Mouse (Mus musculus): Measurements from ENCODE around the gene Zbtb25. TPM values are rescaled to one million over a fixed set of nuclear protein-coding genes. Genes with fewer than 3 reads are reported as not detected.

Zbtb25 gene
- polyA plus RNA-seq, 1 experiment from 2014 or later = 8.3 TPM

DNA sequence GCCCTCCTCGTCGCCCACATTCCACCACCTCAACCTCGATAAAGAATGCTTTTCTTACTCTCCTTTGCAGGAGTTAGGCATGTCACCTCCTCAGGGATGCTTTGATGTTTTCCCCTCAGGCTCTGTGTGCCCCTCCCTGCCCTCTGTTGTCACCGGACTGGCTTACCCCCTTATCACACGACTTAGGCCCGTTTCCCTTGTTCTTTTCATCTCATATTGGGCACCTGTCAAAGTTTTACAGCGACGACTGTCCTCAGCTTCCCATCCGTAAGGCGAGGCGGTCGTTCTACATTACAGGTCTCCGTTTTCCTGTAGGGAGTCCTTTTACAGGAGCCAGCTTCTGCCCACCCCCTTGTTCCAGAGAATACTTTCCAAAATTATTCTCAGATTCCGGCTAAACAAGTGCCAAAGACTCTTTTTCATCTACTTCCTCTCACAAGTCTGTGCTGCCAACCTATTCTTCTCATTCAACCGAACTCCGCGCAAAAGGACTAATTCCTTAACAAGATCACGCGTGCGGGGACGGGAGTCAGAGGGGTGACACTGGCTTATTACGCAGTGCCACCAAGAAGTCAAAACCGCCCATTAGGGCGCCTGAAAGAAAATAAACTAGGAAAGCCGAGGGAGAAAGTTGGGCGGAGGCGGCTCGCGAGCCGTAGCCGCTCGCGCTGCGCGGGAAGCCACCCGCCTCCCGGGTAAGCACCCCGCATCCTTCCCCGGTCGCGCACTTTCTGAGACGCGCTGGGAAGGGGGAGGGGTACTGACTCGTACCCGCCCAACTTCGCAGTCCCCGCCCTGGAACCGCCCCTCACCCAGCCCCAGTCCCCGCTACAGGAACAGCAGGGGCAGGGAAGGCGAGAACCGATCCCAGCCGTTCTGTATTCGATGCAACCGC lies 33.8 kb upstream of the Zbtb25 start:
- ATAC-seq (ENCODE audit: low read depth) = peak; percentile 86
- peak; percentile 34 for DNase-seq
- 1% methylated on average over 54 of the region's 54 CpGs for WGBS (ENCODE audit: insufficient replicate concordance)
- H3K4me3 ChIP-seq (replicated peaks) = peak overlapping the region; percentile 75
- H3K36me3 ChIP-seq = no peaks in the 10 kb centered on the region
- peaks cover 40% of the 10 kb centered on the region for H3K27me3 ChIP-seq
- H3K4me1 ChIP-seq (replicated peaks) = peaks cover 37% of the 10 kb centered on the region
- H3K27ac ChIP-seq = peak overlapping the region; percentile 84
- no peaks in the 10 kb centered on the region for H3K9me3 ChIP-seq (replicated peaks)
- peak overlapping the region; percentile 93 for H3K4me2 ChIP-seq
- H3K9ac ChIP-seq = peak overlapping the region; percentile 77

DNA sequence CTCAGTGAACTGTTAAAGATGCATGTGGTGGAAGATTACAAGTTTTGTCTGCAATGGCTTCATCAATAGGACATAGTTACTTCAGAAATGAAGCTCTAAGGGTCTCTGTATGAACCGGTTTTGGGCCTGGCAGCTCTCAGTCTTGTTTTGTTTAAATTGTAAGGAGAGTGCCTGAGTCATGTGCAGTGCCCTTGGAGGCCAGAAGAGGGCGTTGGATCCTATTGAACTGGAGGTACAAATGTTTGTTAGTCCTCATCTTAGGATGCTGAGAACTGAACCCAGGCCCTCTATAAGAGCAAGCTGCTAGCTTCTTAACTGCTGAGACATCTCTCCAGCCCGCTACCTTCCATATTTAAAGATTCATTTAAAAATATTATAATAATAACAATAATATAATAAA lies 32.3 kb upstream of the Zbtb25 start:
- WGBS (ENCODE audit: insufficient replicate concordance) = 57% methylated on average over 3 of the region's 3 CpGs
- no peak for ATAC-seq (ENCODE audit: low read depth)

DNA sequence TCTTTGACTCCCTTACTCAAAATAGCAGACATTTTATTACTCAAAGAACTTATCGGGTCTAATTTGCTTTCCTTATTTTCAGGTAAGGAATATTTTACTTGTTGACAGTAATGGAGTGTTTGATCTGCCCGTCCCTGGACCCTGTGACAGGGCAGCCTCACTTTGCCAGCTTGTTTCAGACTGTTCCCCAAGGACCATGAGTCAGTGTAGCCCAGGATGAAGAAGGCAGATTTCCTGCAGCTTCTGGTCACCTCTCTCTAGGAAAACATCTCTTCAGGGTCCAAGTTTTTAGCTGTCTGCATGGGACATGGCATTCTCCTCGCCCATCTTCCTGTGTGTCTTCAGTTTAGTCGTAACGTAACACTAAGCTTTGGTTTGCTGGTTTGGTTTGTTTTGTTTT lies 27.9 kb upstream of the Zbtb25 start:
- H3K27me3 ChIP-seq = no peaks in the 10 kb centered on the region
- H3K4me2 ChIP-seq = no peak overlapping the region
- H3K9me3 ChIP-seq (replicated peaks) = no peaks in the 10 kb centered on the region
- WGBS (ENCODE audit: insufficient replicate concordance) = 80% methylated on average over 5 of the region's 5 CpGs
- H3K4me1 ChIP-seq (replicated peaks) = peaks cover 16% of the 10 kb centered on the region
- DNase-seq (no peak), ATAC-seq (ENCODE audit: low read depth) (no peak)
- no peak overlapping the region for H3K9ac ChIP-seq
- no peaks in the 10 kb centered on the region for H3K36me3 ChIP-seq
- no peak overlapping the region for H3K27ac ChIP-seq
- no peak overlapping the region for H3K4me3 ChIP-seq (replicated peaks)

More for the DNA sequence above, 32.3 kb upstream of the Zbtb25 start:
- Histone ChIP-seq H3K27me3 (peaks cover 27% of the 10 kb centered on the region), H3K36me3 (no peaks in the 10 kb centered on the region), H3K4me3 (replicated peaks) (no peak overlapping the region), H3K4me1 (replicated peaks) (peaks cover 37% of the 10 kb centered on the region), H3K27ac (no peak overlapping the region), H3K4me2 (no peak overlapping the region), H3K9ac (no peak overlapping the region), H3K9me3 (replicated peaks) (no peaks in the 10 kb centered on the region)
- DNase-seq = no peak

DNA sequence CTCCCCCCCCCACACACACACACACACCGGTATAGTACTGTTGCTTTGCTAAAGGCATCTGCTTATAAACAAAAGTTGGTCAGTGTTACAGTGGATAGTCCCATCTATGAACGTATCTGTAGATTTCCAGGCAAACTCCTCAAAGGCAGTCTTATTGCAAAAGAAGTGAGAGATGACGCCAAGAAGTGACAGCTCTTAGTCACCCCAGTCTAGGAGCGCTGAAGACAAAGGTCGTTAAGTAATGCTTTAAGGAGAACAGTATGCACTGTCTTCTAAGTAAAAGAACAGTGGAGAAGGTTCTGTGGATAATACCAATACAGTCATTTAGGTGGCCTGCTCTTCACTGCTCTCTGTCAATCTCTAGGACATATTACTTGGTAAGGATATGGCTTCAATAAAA lies 23.6 kb upstream of the Zbtb25 start:
- Histone ChIP-seq H3K9ac (no peak overlapping the region), H3K36me3 (peaks cover 22% of the 10 kb centered on the region), H3K9me3 (replicated peaks) (no peaks in the 10 kb centered on the region), H3K27ac (no peak overlapping the region), H3K4me2 (no peak overlapping the region), H3K4me3 (replicated peaks) (no peak overlapping the region), H3K4me1 (replicated peaks) (peaks cover 42% of the 10 kb centered on the region), H3K27me3 (no peaks in the 10 kb centered on the region)
- ATAC-seq (ENCODE audit: low read depth) (no peak), DNase-seq (no peak)
- WGBS (ENCODE audit: insufficient replicate concordance) = 68% methylated on average over 5 of the region's 5 CpGs

DNA sequence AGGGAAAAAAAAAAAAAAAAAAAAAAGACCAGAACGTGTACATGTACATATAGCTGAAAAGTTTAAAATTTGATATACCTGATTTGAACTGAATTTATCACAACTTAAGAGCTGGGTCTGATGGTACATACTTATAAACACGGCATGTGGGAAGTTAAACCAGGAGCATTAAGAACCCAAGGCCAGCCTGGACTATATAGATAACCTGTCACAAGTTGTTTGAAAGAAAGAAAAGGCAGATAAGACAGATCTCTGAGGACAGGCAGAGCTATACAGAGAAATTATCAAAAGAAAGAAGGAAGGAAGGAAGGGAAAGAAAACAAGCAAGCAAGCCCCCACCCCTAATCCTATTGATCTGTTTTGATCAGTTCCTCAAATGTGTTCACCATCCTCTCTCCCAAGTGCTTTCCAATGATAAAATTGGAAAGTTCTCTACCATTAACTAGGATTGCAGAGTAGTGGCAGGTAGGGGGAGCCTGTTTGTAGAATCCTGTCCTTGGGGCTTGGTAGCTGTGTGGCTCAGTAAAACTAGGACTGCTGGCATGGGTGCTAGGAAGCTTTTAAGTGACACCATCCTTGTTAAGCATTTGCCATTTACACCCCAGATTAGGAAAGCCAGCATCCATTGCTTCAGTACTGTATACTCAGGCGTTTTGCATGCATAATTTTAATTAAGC lies 22.3 kb upstream of the Zbtb25 start:
- Histone ChIP-seq H3K36me3 (peaks cover 27% of the 10 kb centered on the region), H3K27me3 (no peaks in the 10 kb centered on the region), H3K4me1 (replicated peaks) (peaks cover 42% of the 10 kb centered on the region), H3K9me3 (replicated peaks) (no peaks in the 10 kb centered on the region), H3K27ac (peak overlapping the region; percentile 34), H3K4me2 (0 out of 2 replicates have a peak overlapping the region, but pooled peaks have one; percentile 8), H3K9ac (no peak overlapping the region), H3K4me3 (replicated peaks) (no peak overlapping the region)
- DNase-seq (no peak), ATAC-seq (ENCODE audit: low read depth) (peak; percentile 93)
- 31% methylated on average over 3 of the region's 3 CpGs for WGBS (ENCODE audit: insufficient replicate concordance)

DNA sequence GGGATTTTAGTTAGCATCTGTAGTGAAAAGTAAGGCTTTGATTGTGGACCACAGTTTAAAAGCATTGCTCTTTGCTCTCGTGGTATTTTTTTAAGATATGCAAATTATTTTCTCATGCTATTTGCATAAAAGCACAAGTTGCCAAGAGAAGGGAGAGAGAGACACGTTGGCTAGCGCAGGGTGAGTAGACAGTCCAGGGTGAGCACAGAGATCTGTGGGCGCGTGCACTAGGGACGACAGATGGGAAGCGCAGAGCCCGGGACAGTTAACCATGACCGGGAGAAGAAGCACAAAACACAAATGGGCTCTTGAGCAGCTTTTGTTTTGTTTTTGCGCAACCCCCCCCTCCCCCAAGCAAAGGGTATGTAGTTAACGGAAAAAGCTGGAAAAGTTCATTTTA lies 19.4 kb upstream of the Zbtb25 start:
- peaks cover 49% of the 10 kb centered on the region for H3K36me3 ChIP-seq
- H3K9ac ChIP-seq = no peak overlapping the region
- ATAC-seq (ENCODE audit: low read depth) (no peak), DNase-seq (no peak)
- no peak overlapping the region for H3K4me2 ChIP-seq
- H3K27ac ChIP-seq = no peak overlapping the region
- H3K4me1 ChIP-seq (replicated peaks) = peaks cover 42% of the 10 kb centered on the region
- H3K4me3 ChIP-seq (replicated peaks) = no peak overlapping the region
- H3K9me3 ChIP-seq (replicated peaks) = no peaks in the 10 kb centered on the region
- H3K27me3 ChIP-seq = no peaks in the 10 kb centered on the region
- 78% methylated on average over 11 of the region's 11 CpGs for WGBS (ENCODE audit: insufficient replicate concordance)

DNA sequence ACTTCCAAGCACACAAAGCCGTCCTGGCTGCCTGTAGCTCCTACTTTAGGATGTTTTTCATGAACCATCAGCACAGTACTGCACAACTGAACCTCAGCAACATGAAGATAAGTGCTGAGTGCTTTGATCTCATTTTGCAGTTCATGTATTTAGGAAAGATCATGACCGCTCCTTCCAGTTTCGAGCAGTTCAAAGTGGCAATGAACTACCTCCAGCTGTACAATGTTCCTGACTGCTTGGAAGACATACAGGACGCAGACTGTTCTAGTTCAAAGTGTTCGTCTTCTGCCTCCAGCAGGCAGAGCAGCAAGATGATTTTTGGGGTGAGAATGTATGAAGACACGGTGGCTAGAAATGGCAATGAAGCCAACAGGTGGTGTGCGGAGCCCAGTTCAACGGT lies 15.9 kb upstream of the Zbtb25 start:
- Histone ChIP-seq H3K9me3 (replicated peaks) (no peaks in the 10 kb centered on the region), H3K4me2 (no peak overlapping the region), H3K36me3 (peaks cover 44% of the 10 kb centered on the region), H3K4me1 (replicated peaks) (peaks cover 19% of the 10 kb centered on the region), H3K27ac (no peak overlapping the region), H3K4me3 (replicated peaks) (no peak overlapping the region), H3K27me3 (no peaks in the 10 kb centered on the region), H3K9ac (no peak overlapping the region)
- DNase-seq (no peak), ATAC-seq (ENCODE audit: low read depth) (no peak)
- 90% methylated on average over 8 of the region's 8 CpGs for WGBS (ENCODE audit: insufficient replicate concordance)

DNA sequence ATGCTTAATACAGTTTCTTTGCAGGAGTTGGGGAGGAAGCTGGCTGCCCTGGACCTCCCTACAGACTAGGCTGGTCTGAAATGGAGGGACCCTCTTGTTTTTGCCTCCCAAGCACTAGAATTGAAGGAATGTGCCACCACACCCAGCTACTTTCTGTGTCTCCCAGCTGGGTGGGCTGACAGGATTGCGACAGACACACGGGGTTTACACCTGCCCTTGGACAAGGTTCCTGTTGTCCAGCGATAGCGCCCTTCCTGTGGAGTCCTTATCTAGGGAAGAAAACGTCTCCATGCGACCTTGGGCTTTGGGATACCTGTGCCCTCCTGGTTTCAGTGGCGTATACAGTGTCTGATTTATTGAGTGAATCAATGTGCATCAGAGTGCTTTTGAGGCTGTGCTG lies 10.7 kb upstream of the Zbtb25 start:
- H3K4me1 ChIP-seq (replicated peaks) = peaks cover 57% of the 10 kb centered on the region
- H3K36me3 ChIP-seq = peaks cover 20% of the 10 kb centered on the region
- H3K9me3 ChIP-seq (replicated peaks) = no peaks in the 10 kb centered on the region
- no peak for ATAC-seq (ENCODE audit: low read depth)
- WGBS (ENCODE audit: insufficient replicate concordance) = 60% methylated on average over 7 of the region's 7 CpGs
- H3K4me3 ChIP-seq (replicated peaks) = no peak overlapping the region
- no peak for DNase-seq
- H3K9ac ChIP-seq = no peak overlapping the region
- no peaks in the 10 kb centered on the region for H3K27me3 ChIP-seq
- no peak overlapping the region for H3K4me2 ChIP-seq
- no peak overlapping the region for H3K27ac ChIP-seq

DNA sequence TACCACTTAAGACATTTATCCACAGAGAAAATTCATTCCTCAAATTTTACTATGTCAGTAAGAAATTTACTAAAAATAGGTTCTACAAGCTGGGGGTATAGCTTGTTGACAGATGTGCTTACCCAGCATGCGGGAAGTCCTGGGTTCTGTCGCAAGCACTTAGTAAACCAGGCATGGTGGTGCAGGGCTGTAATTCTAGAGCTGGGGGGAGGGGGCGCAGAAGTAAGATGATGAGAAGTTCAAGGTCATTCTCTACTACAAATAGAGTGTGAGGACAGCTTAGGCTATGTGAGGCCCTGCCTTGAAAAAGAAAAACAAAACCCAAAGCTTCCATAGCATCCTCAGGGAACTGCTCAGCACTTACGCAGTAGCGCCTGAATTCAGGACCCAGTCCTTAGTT lies 9.2 kb upstream of the Zbtb25 start:
- ATAC-seq (ENCODE audit: low read depth) (no peak), DNase-seq (no peak)
- H3K4me2 ChIP-seq = no peak overlapping the region
- H3K27me3 ChIP-seq = no peaks in the 10 kb centered on the region
- H3K4me3 ChIP-seq (replicated peaks) = no peak overlapping the region
- peak overlapping the region; percentile 40 for H3K27ac ChIP-seq
- H3K9me3 ChIP-seq (replicated peaks) = no peaks in the 10 kb centered on the region
- H3K9ac ChIP-seq = no peak overlapping the region
- H3K4me1 ChIP-seq (replicated peaks) = peaks cover 73% of the 10 kb centered on the region
- H3K36me3 ChIP-seq = peaks cover 14% of the 10 kb centered on the region; the same call in 1 of the 2 replicates
- 79% methylated on average over 5 of the region's 5 CpGs for WGBS (ENCODE audit: insufficient replicate concordance)

DNA sequence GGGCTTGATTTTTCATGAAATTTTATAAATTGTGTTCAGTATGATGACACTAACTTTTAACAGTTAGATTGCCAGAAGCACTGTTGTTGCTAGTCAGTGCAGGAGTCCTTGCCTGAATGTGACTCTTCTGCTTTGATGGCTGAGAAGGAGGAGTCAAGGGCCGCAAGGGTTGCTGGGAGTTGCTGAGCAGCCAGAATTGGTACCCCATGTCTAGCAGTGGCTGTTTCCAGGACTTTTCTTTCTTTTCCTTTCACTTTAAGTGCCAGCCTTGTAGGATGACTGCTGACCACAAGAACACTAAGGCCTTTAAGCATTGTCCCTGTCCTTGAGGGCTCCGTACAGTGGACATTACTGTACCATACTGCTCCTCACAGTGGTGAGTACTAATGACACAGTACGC lies 8.3 kb upstream of the Zbtb25 start:
- Histone ChIP-seq H3K9ac (peak overlapping the region; percentile 13; the same call in 1 of the 2 replicates), H3K27me3 (no peaks in the 10 kb centered on the region), H3K36me3 (peaks cover 14% of the 10 kb centered on the region; the same call in 1 of the 2 replicates), H3K4me1 (replicated peaks) (peaks cover 79% of the 10 kb centered on the region), H3K4me3 (replicated peaks) (no peak overlapping the region), H3K27ac (peak overlapping the region; percentile 15; the same call in 1 of the 2 replicates), H3K9me3 (replicated peaks) (no peaks in the 10 kb centered on the region), H3K4me2 (no peak overlapping the region)
- ATAC-seq (ENCODE audit: low read depth) = no peak
- WGBS (ENCODE audit: insufficient replicate concordance) = 87% methylated on average over 3 of the region's 3 CpGs
- no peak for DNase-seq

DNA sequence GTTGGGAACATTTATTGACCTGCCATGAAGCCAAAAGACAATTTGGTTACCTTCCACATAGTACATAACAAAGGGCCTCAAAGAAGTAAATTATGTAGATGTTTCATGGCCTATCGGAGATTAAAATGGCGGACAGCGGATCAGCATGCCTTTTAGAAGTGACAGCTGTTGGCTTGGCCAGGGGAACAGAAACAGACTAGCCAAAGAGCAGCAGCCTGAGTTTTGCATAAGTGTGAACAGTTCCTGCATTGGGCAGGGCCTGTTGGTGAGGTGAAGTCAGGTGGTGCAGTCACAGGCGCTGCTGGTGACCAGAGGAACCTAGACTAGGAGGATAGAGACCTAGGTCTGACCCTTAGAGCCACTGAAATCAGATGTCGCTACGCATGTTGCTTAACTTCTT lies 7.7 kb upstream of the Zbtb25 start:
- H3K27me3 ChIP-seq = no peaks in the 10 kb centered on the region
- H3K9me3 ChIP-seq (replicated peaks) = no peaks in the 10 kb centered on the region
- H3K4me2 ChIP-seq = no peak overlapping the region; the same call in 1 of the 2 replicates
- ATAC-seq (ENCODE audit: low read depth) (peak; percentile 7; the same call in 1 of the 2 replicates), DNase-seq (no peak)
- H3K27ac ChIP-seq = peak overlapping the region; percentile 15; the same call in 1 of the 2 replicates
- peaks cover 86% of the 10 kb centered on the region for H3K4me1 ChIP-seq (replicated peaks)
- no peak overlapping the region for H3K9ac ChIP-seq
- 85% methylated on average over 6 of the region's 6 CpGs for WGBS (ENCODE audit: insufficient replicate concordance)
- peaks cover 14% of the 10 kb centered on the region; the same call in 1 of the 2 replicates for H3K36me3 ChIP-seq
- no peak overlapping the region for H3K4me3 ChIP-seq (replicated peaks)

All from liver, embryonic 13.5 days (tissue).